Mouse (Mus musculus) MEL (cell line): ENCODE data around the gene Rbm14. TPM values are rescaled to one million over a fixed set of nuclear protein-coding genes. Genes with fewer than 3 reads are reported as not detected.

ENCODE experiments used
- DNase-seq: peaks from one replicate; pipeline ENCODE4 v3.0.0; 2011; ENCODE audit warnings: low read depth, low spot score
- H3K27ac ChIP-seq: 2 replicates; pipeline ENCODE4 v1.5.1; 2012; ENCODE audit warnings: low read depth, mild to moderate bottlenecking, control low read depth, low read length, moderate library complexity; ENCODE audit not compliant: control insufficient read depth
- H3K27me3 ChIP-seq, 2 experiments: fragments of 150-350 bp in 1 of 2; sonication (generic) in 1 of 2; 2 replicates each; pipeline ENCODE4 v1.6.1; 2012; ENCODE audit warnings: low read length in 2 of 2, mild to moderate bottlenecking in 2 of 2, improper control_type of control experiment in 1 of 2, moderate library complexity in 1 of 2; ENCODE audit not compliant: insufficient read depth in 2 of 2, control insufficient read depth in 1 of 2
- H3K36me3 ChIP-seq, 2 experiments: 2 replicates each; pipeline ENCODE4 v1.6.1; 2012 to 2014; ENCODE audit warnings: low read length in 2 of 2, improper control_type of control experiment in 1 of 2, inconsistent platforms in 1 of 2, mild to moderate bottlenecking in 1 of 2; ENCODE audit not compliant: insufficient read depth in 2 of 2, control insufficient read depth in 1 of 2
- H3K4me1 ChIP-seq, 2 experiments: fragments of 150-350 bp in 1 of 2; sonication (generic) in 1 of 2; 2 replicates each; pipeline ENCODE4 v1.6.1; 2012; ENCODE audit warnings: low read length in 2 of 2, improper control_type of control experiment in 1 of 2, mild to moderate bottlenecking in 1 of 2; ENCODE audit not compliant: insufficient read depth in 2 of 2, control insufficient read depth in 1 of 2
- H3K4me3 ChIP-seq, 2 experiments: fragments of 150-350 bp in 1 of 2; sonication (generic) in 1 of 2; 2 replicates each; pipeline ENCODE4 v1.5.1; 2012; ENCODE audit warnings: low read depth in 2 of 2, low read length in 2 of 2, mild to moderate bottlenecking in 2 of 2, moderate library complexity in 2 of 2, control low read depth in 1 of 2, improper control_type of control experiment in 1 of 2; ENCODE audit not compliant: control insufficient read depth in 1 of 2, insufficient read depth in 1 of 2
- H3K79me2 ChIP-seq: 2 replicates; pipeline ENCODE4 v1.6.1; 2012; ENCODE audit warnings: mild to moderate bottlenecking, low read length, moderate library complexity; ENCODE audit not compliant: control insufficient read depth, poor library complexity, insufficient read depth
- H3K9ac ChIP-seq: 2 replicates; pipeline ENCODE4 v1.6.1; 2012; ENCODE audit warnings: low read depth, mild to moderate bottlenecking, control low read depth, low read length, moderate library complexity; ENCODE audit not compliant: control insufficient read depth, poor library complexity, severe bottlenecking
- H3K9me3 ChIP-seq: fragments of 150-350 bp; sonication (generic); replicated peaks from 2 replicates; pipeline ENCODE4 v1.6.1; 2012; ENCODE audit warnings: mild to moderate bottlenecking, low read length, improper control_type of control experiment, moderate library complexity; ENCODE audit not compliant: insufficient read depth
- BHLHE40 ChIP-seq: IDR thresholded peaks from 2 replicates; pipeline ENCODE4 v1.6.1; 2012; ENCODE audit warnings: low read depth, mild to moderate bottlenecking, inconsistent platforms, low read length, improper control_type of control experiment, borderline replicate concordance
- CHD2 ChIP-seq: IDR thresholded peaks from 2 replicates; pipeline ENCODE4 v1.6.1; 2011; ENCODE audit warnings: low read length, improper control_type of control experiment
- CTCF ChIP-seq, 3 experiments: IDR thresholded peaks in 2 of 3; conservative IDR thresholded peaks in 1 of 3; 2 replicates each; pipeline ENCODE4 v1.5.1; 2011 to 2012; ENCODE audit warnings: low read length in 3 of 3, low read depth in 2 of 3, mild to moderate bottlenecking in 2 of 3, improper control_type of control experiment in 1 of 3, inconsistent platforms in 1 of 3, mixed read lengths in 1 of 3, moderate library complexity in 1 of 3; ENCODE audit not compliant: control insufficient read depth in 1 of 3, insufficient read depth in 1 of 3, poor library complexity in 1 of 3, severe bottlenecking in 1 of 3
- E2F4 ChIP-seq: IDR thresholded peaks from 2 replicates; pipeline ENCODE4 v1.6.1; 2011; ENCODE audit warnings: low read depth, low read length, improper control_type of control experiment, borderline replicate concordance
- ELF1 ChIP-seq: IDR thresholded peaks from 2 replicates; pipeline ENCODE4 v1.6.1; 2014; ENCODE audit warnings: low read depth, mild to moderate bottlenecking, inconsistent platforms, low read length, improper control_type of control experiment, moderate library complexity
- EP300 ChIP-seq, 2 experiments: IDR thresholded peaks; 2 replicates each; pipeline ENCODE4 v1.6.1; 2011; ENCODE audit warnings: improper control_type of control experiment in 2 of 2, low read length in 2 of 2, low read depth in 1 of 2, mild to moderate bottlenecking in 1 of 2
- ETS1 ChIP-seq: IDR thresholded peaks from 2 replicates; pipeline ENCODE4 v1.6.1; 2012; ENCODE audit warnings: low read depth, mild to moderate bottlenecking, inconsistent platforms, low read length, improper control_type of control experiment, moderate library complexity
- GABPA ChIP-seq: IDR thresholded peaks from 2 replicates; pipeline ENCODE4 v1.6.1; 2012; ENCODE audit warnings: low read depth, mild to moderate bottlenecking, inconsistent platforms, low read length, improper control_type of control experiment, moderate library complexity
- GATA1 ChIP-seq: IDR thresholded peaks from 2 replicates; pipeline ENCODE4 v1.6.1; 2011; ENCODE audit warnings: low read depth, low read length, improper control_type of control experiment
- HCFC1 ChIP-seq: IDR thresholded peaks from 2 replicates; pipeline ENCODE4 v1.6.1; 2012; ENCODE audit warnings: low read depth, mild to moderate bottlenecking, inconsistent platforms, low read length, improper control_type of control experiment, moderate library complexity
- KAT2A ChIP-seq: conservative IDR thresholded peaks from 2 replicates; pipeline ENCODE4 v1.6.1; 2012; ENCODE audit warnings: low read depth, low read length, improper control_type of control experiment, inconsistent platforms
- MAZ ChIP-seq: IDR thresholded peaks from 2 replicates; pipeline ENCODE4 v1.6.1; 2012; ENCODE audit warnings: low read depth, mild to moderate bottlenecking, inconsistent platforms, low read length, improper control_type of control experiment
- MXI1 ChIP-seq: IDR thresholded peaks from 2 replicates; pipeline ENCODE4 v1.6.1; 2011; ENCODE audit warnings: mild to moderate bottlenecking, low read depth, low read length, improper control_type of control experiment
- MYB ChIP-seq: IDR thresholded peaks from 2 replicates; pipeline ENCODE4 v1.6.1; 2011; ENCODE audit warnings: mild to moderate bottlenecking, low read depth, low read length, improper control_type of control experiment
- MYC ChIP-seq: IDR thresholded peaks from 2 replicates; pipeline ENCODE4 v1.6.1; 2011; ENCODE audit warnings: low read depth, mild to moderate bottlenecking, low read length, improper control_type of control experiment, moderate library complexity
- NELFE ChIP-seq: IDR thresholded peaks from 2 replicates; pipeline ENCODE4 v1.6.1; 2011; ENCODE audit warnings: low read depth, low read length, improper control_type of control experiment
- POLR2AphosphoS5 ChIP-seq: IDR thresholded peaks from 2 replicates; pipeline ENCODE4 v1.6.1; 2012; ENCODE audit warnings: low read depth, borderline replicate concordance, mild to moderate bottlenecking, inconsistent platforms, low read length, moderate library complexity, mixed read lengths
- RCOR1 ChIP-seq: IDR thresholded peaks from 2 replicates; pipeline ENCODE4 v1.6.1; 2012; ENCODE audit warnings: low read depth, mild to moderate bottlenecking, inconsistent platforms, low read length, improper control_type of control experiment
- SMC3 ChIP-seq: IDR thresholded peaks from 2 replicates; pipeline ENCODE4 v1.6.1; 2011; ENCODE audit warnings: low read depth, low read length, improper control_type of control experiment
- TAL1 ChIP-seq: IDR thresholded peaks from 2 replicates; pipeline ENCODE4 v1.6.1; 2012; ENCODE audit warnings: mild to moderate bottlenecking, inconsistent platforms, low read length, moderate library complexity, mixed read lengths
- TCF12 ChIP-seq: IDR thresholded peaks from 2 replicates; pipeline ENCODE4 v1.6.1; 2014; ENCODE audit warnings: low read depth, mild to moderate bottlenecking, inconsistent platforms, low read length, improper control_type of control experiment, moderate library complexity
- USF2 ChIP-seq, 2 experiments: IDR thresholded peaks; 2 replicates each; pipeline ENCODE4 v1.6.1; 2011 to 2012; ENCODE audit warnings: improper control_type of control experiment in 2 of 2, low read length in 2 of 2, borderline replicate concordance in 1 of 2, inconsistent platforms in 1 of 2, low read depth in 1 of 2, mild to moderate bottlenecking in 1 of 2; ENCODE audit not compliant: insufficient read depth in 1 of 2
- ZMIZ1 ChIP-seq: IDR thresholded peaks from 2 replicates; pipeline ENCODE4 v1.6.1; 2012; ENCODE audit warnings: low read depth, mild to moderate bottlenecking, inconsistent platforms, low read length, improper control_type of control experiment, moderate library complexity
- ZNF384 ChIP-seq: IDR thresholded peaks from 2 replicates; pipeline ENCODE4 v1.6.1; 2012; ENCODE audit warnings: low read depth, mild to moderate bottlenecking, inconsistent platforms, low read length, improper control_type of control experiment
- polyA plus RNA-seq, 2 experiments: library from polyadenylated mRNA; stranded (reverse) in 1 of 2; unstranded in 1 of 2; fragments of >175 nt in 1 of 2; fragments of >200 nt in 1 of 2; gene quantifications; 2 replicates each; pipeline versions ENCODE4 v1.2.1 to v1.2.4; 2012; ENCODE audit warnings: low replicate concordance in 2 of 2, low read depth in 1 of 2; ENCODE audit not compliant: insufficient read length in 2 of 2, insufficient read depth in 1 of 2, missing spikeins in 1 of 2
- total RNA-seq: library from RNA; depleted of rRNA; stranded (reverse); fragments of 300-350 nt; gene quantifications from 2 replicates; pipeline ENCODE4 v1.2.3, GENCODE M21; 2012

The Rbm14 gene
- total and polyA plus RNA-seq, 3 experiments, result 44.7 to 82.3 TPM; not detected in 1

- Histone ChIP-seq H3K9ac (no peak overlapping the region), H3K4me3 (no peak overlapping the region), H3K4me1 (peaks cover 25 to 27% of the 10 kb centered on the region in 2 experiments), H3K36me3 (peaks cover 0 to 14% of the 10 kb centered on the region in 2 experiments; a peak in 2 of 4 replicates), H3K27ac (no peak overlapping the region), H3K9me3 (no peaks in the 10 kb centered on the region), H3K27me3 (no peaks in the 10 kb centered on the region), H3K79me2 (peaks cover 8% of the 10 kb centered on the region)
- TF ChIP-seq TAL1, result no peak
- no peak for TF ChIP-seq CTCF (IDR thresholded peaks at IDR 0.05 in 2 of 3, conservative IDR thresholded peaks at IDR 0.05 in 1 of 3; ENCODE audit: control insufficient read depth in 1 of 3, insufficient read depth in 1 of 3, low read depth in 2 of 3, low read length in 3 of 3, poor library complexity in 1 of 3, severe bottlenecking in 1 of 3)
- TF ChIP-seq NELFE, result no peak
- TF ChIP-seq KAT2A, result no peak
- TF ChIP-seq MAZ, result no peak
- TF ChIP-seq USF2 (IDR thresholded peaks at IDR 0.05; ENCODE audit: borderline replicate concordance in 1 of 2, insufficient read depth in 1 of 2, low read depth in 1 of 2, low read length in 2 of 2), result no peak
- TF ChIP-seq CHD2, result no peak
- no peak for TF ChIP-seq ETS1
- no peak for TF ChIP-seq ELF1
- no peak for TF ChIP-seq HCFC1
- no peak for TF ChIP-seq EP300 (IDR thresholded peaks at IDR 0.05; ENCODE audit: low read depth in 1 of 2, low read length in 2 of 2)
- no peak for TF ChIP-seq TCF12
- TF ChIP-seq POLR2AphosphoS5, result no peak
- no peak for TF ChIP-seq RCOR1
- TF ChIP-seq BHLHE40, result no peak
- no peak for TF ChIP-seq ZNF384
- TF ChIP-seq ZMIZ1, result no peak
- DNase-seq, result no peak
Measured at GRCm38 (mm10) chr19:4842611-4843010, 31.2 kb upstream of the Rbm14 start.

GRCm38 (mm10) chr19:4840848-4841247 lies 29.4 kb upstream of the Rbm14 start:
- peak; percentile 23 for DNase-seq
- Histone ChIP-seq H3K36me3 (peaks cover 0 to 11% of the 10 kb centered on the region in 2 experiments; a peak in 2 of 4 replicates), H3K4me3 (peak overlapping the region; percentile 61 to 91; a peak in 3 of 4 replicates), H3K9ac (no peak overlapping the region), H3K79me2 (peaks cover 8% of the 10 kb centered on the region), H3K27me3 (no peaks in the 10 kb centered on the region), H3K9me3 (no peaks in the 10 kb centered on the region), H3K27ac (no peak overlapping the region), H3K4me1 (peaks cover 22 to 25% of the 10 kb centered on the region in 2 experiments)
- TF ChIP-seq KAT2A (no peak), ETS1 (peak; percentile 37), GABPA (0 out of 2 replicates have a peak, but pooled peaks have one; percentile 28), MYB (0 out of 2 replicates have a peak, but pooled peaks have one; percentile 23), MXI1 (peak; percentile 50; the same call in 1 of the 2 replicates), RCOR1 (peak; percentile 48; the same call in 1 of the 2 replicates), SMC3 (no peak), MYC (0 out of 2 replicates have a peak, but pooled peaks have one; percentile 35), TCF12 (peak; percentile 45; the same call in 1 of the 2 replicates), GATA1 (peak; percentile 85), HCFC1 (no peak), E2F4 (no peak), EP300 (IDR thresholded peaks at IDR 0.05; ENCODE audit: low read depth in 1 of 2, low read length in 2 of 2) (peak; percentile 59 to 66)
